Mouse (Mus musculus) small intestine, adult 10 weeks (tissue): ENCODE data around the gene Arhgef40. TPM values are rescaled to one million over a fixed set of nuclear protein-coding genes. Genes with fewer than 3 reads are reported as not detected.

Experiments
- polyA plus RNA-seq: library from polyadenylated mRNA; stranded (reverse); fragments of 350-450 nt; fragmentation: Illumina TruSeq; extraction: RNeasy Lipid Tissue Mini Kit (QIAGEN cat#74804); gene quantifications from one replicate; pipeline ENCODE4 v1.2.3, GENCODE M21; 2014; ENCODE audit warnings: low replicate concordance

The Arhgef40 gene
- polyA plus RNA-seq: 2.4 TPM

GRCm38 (mm10) chr14:51984247-51985231, at the start of gene Arhgef40:
TSS of gene Arhgef40 (plus strand) at chr14:51984719.

GRCm38 (mm10) chr14:52015445-52016100, 31.1 kb downstream of the Arhgef40 start, which contains the start of gene Tmem253:
TSS of gene Tmem253 (plus strand) at chr14:52015658.

GRCm38 (mm10) chr14:52020486-52021137, 36.1 kb downstream of the Arhgef40 start, which contains the start of gene Zfp219:
TSS of gene Zfp219 (minus strand) at chr14:52020733.

GRCm38 (mm10) chr14:52042359-52042758, 57.8 kb downstream of the Arhgef40 start, which contains the start of gene Olfr221:
TSS of gene Olfr221 (minus strand) at chr14:52042459.

Other genes starting within 250 kb of the Arhgef40 start
- 125 TPM for gene Ang4, start 211.1 kb upstream of the Arhgef40 start, polyA plus RNA-seq
- gene AY358078, start 184.7 kb upstream of the Arhgef40 start, polyA plus RNA-seq: not detected
- not detected for gene Ear6, start 131.0 kb upstream of the Arhgef40 start, polyA plus RNA-seq
- gene Mettl17, start 99.9 kb upstream of the Arhgef40 start, polyA plus RNA-seq: 3.0 TPM
- gene Slc39a2, start 91.8 kb upstream of the Arhgef40 start, polyA plus RNA-seq: 0.97 TPM
- 68.9 TPM for gene Ndrg2, start 70.6 kb upstream of the Arhgef40 start, polyA plus RNA-seq
- gene Tppp2, start 66.3 kb upstream of the Arhgef40 start, polyA plus RNA-seq: not detected
- gene Rnase13, start 61.9 kb upstream of the Arhgef40 start, polyA plus RNA-seq: not detected
- 7.1 TPM for gene Tmem253, start 30.9 kb downstream of the Arhgef40 start, polyA plus RNA-seq
- gene Zfp219, start 36.0 kb downstream of the Arhgef40 start, polyA plus RNA-seq: 0.59 TPM
- gene Olfr221, start 57.7 kb downstream of the Arhgef40 start, polyA plus RNA-seq: not detected
- gene Hnrnpc, start 119.3 kb downstream of the Arhgef40 start, polyA plus RNA-seq: 274 TPM
- 2.0 TPM for gene Rpgrip1, start 126.0 kb downstream of the Arhgef40 start, polyA plus RNA-seq
- 37.6 TPM for gene Supt16, start 212.7 kb downstream of the Arhgef40 start, polyA plus RNA-seq